Mouse (Mus musculus): ENCODE measurements at regions not wholly inside any gene's neighbourhood (a gene's known extent, or its start where the extent isn't known, plus 50 kb on each side); places are given as distances from the start of the nearest gene placed in this dataset.
"Not testable (repeated sequence)": the region's sequence is repeated elsewhere in the genome, so short reads cannot be mapped to it uniquely, and the experiment has no call there.

DNA sequence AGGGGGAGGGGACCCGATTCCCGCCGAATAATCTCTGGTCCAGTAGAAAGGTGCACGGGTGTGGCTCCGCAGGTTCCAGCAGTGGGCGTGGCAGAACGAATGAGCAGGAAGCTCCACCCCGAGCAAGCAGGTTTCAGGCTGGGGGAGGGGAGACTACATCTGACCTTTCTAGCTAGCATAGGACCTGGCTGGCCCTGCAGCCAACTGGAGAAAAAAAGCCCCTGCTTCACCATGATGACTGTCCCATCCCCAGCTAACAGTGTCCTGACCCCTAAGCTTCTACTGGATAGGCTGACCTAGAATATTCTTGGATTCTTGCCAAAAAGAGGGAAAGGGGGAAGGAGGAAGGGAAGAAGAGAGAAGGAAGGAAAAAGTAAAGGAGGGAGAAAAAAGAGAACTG lies 252.1 kb downstream of the 3100002H09Rik start:
- not testable (repeated sequence) for H3K4me3 ChIP-seq (ENCODE audit: low read length); H3K4me2 ChIP-seq (ENCODE audit: low read length); H3K27me3 ChIP-seq (replicated peaks; ENCODE audit: control insufficient read depth, insufficient read depth, low read length); ATAC-seq; H3K9me3 ChIP-seq (ENCODE audit: control insufficient read depth, low read length); H3K36me3 ChIP-seq (ENCODE audit: control insufficient read depth, insufficient read depth, low read length); H3K9ac ChIP-seq (ENCODE audit: low read depth, low read length); H3K4me1 ChIP-seq (ENCODE audit: control insufficient read depth, insufficient read depth, low read depth, low read length); H3K27ac ChIP-seq (ENCODE audit: low read depth, low read length)
- 0% methylated on average over 3 of the region's 8 CpGs for WGBS

DNA sequence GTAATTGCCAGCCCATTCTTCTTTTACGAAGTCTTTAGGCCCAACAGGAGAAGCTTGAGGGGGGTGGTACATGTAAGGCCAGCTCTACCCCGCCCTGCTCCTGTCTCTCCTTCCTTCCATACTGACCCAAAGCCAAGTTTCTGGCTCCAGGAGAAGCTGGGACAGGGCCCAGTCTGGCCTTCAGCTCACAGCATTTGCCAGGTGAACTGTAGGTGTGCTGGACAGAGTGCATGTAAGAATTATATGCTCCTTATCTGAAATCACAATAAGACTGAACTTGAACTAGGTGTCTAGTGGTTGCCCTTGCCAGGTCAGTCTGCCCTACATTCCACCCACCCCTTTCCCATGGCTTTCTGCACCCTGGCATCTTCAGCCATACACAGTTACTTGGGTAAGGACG lies 260.2 kb downstream of the 3100002H09Rik start:
- WGBS = 88% methylated on average over 3 of the region's 3 CpGs
- Histone ChIP-seq H3K4me2 (ENCODE audit: low read length) (no peak overlapping the region), H3K9ac (ENCODE audit: low read depth, low read length) (no peak overlapping the region), H3K4me3 (ENCODE audit: low read length) (no peak overlapping the region), H3K4me1 (ENCODE audit: control insufficient read depth, insufficient read depth, low read depth, low read length) (no peaks in the 10 kb centered on the region), H3K36me3 (ENCODE audit: control insufficient read depth, insufficient read depth, low read length) (no peaks in the 10 kb centered on the region), H3K9me3 (ENCODE audit: control insufficient read depth, low read length) (no peaks in the 10 kb centered on the region), H3K27me3 (replicated peaks; ENCODE audit: control insufficient read depth, insufficient read depth, low read length) (no peaks in the 10 kb centered on the region), H3K27ac (ENCODE audit: low read depth, low read length) (no peak overlapping the region)
- no peak for ATAC-seq

DNA sequence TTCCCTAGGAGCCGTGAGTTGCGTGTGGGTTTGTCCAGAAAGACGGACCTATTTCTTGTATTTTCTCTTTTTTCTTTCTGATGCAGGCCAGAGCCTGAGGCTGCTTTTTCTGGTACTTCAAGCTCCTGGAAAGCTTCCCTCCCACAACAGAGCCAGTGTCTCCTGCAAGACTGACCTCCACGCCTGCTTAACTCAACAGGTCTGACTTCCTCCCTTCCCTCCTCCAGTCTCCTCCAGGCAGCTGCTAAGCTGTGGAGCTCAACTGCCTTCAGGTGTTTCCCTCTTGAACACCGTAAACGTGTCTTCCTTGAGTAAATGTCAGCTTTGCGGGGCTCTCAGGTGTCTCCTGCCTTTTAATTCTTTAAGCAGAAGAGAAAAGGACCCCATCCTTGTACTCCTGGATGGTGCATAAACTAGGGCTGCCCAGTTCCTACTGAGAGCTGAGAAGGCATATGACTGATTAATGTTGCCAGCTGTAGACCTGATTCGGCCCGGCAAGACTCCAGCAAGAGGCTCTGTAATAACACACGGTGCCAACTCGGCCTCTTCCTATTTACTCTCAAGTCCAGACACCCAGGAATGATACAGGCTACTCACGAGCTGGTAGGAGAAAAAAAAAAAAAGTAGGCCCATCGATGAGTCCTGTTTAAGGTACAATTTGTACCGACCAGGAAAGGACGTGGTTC lies 260.9 kb downstream of the 3100002H09Rik start:
- H3K9ac ChIP-seq (ENCODE audit: low read depth, low read length) = no peak overlapping the region
- no peaks in the 10 kb centered on the region for H3K4me1 ChIP-seq (ENCODE audit: control insufficient read depth, insufficient read depth, low read depth, low read length)
- ATAC-seq = no peak
- no peaks in the 10 kb centered on the region for H3K27me3 ChIP-seq (replicated peaks; ENCODE audit: control insufficient read depth, insufficient read depth, low read length)
- no peaks in the 10 kb centered on the region for H3K36me3 ChIP-seq (ENCODE audit: control insufficient read depth, insufficient read depth, low read length)
- WGBS = 75% methylated on average over 15 of the region's 15 CpGs
- H3K9me3 ChIP-seq (ENCODE audit: control insufficient read depth, low read length) = no peaks in the 10 kb centered on the region
- no peak overlapping the region for H3K27ac ChIP-seq (ENCODE audit: low read depth, low read length)
- no peak overlapping the region for H3K4me3 ChIP-seq (ENCODE audit: low read length)
- no peak overlapping the region for H3K4me2 ChIP-seq (ENCODE audit: low read length)

GRCm38 (mm10) chr4:124349055-124349454 lies 261.5 kb downstream of the 3100002H09Rik start:
- Histone ChIP-seq H3K9ac (ENCODE audit: low read depth, low read length) (no peak overlapping the region), H3K9me3 (ENCODE audit: control insufficient read depth, low read length) (no peaks in the 10 kb centered on the region), H3K27ac (ENCODE audit: low read depth, low read length) (no peak overlapping the region), H3K4me2 (ENCODE audit: low read length) (no peak overlapping the region), H3K4me1 (ENCODE audit: control insufficient read depth, insufficient read depth, low read depth, low read length) (no peaks in the 10 kb centered on the region), H3K4me3 (ENCODE audit: low read length) (no peak overlapping the region), H3K36me3 (ENCODE audit: control insufficient read depth, insufficient read depth, low read length) (no peaks in the 10 kb centered on the region), H3K27me3 (replicated peaks; ENCODE audit: control insufficient read depth, insufficient read depth, low read length) (no peaks in the 10 kb centered on the region)
- ATAC-seq = no peak
- 32% methylated on average over 3 of the region's 3 CpGs for WGBS

GRCm38 (mm10) chr4:124340073-124340472 lies 270.5 kb downstream of the 3100002H09Rik start:
- no peaks in the 10 kb centered on the region for H3K27me3 ChIP-seq (replicated peaks; ENCODE audit: control insufficient read depth, insufficient read depth, low read length)
- WGBS = 58% methylated on average over 7 of the region's 7 CpGs
- H3K9me3 ChIP-seq (ENCODE audit: control insufficient read depth, low read length) = no peaks in the 10 kb centered on the region
- no peak overlapping the region for H3K27ac ChIP-seq (ENCODE audit: low read depth, low read length)
- no peak overlapping the region for H3K4me3 ChIP-seq (ENCODE audit: low read length)
- no peaks in the 10 kb centered on the region for H3K36me3 ChIP-seq (ENCODE audit: control insufficient read depth, insufficient read depth, low read length)
- no peak for ATAC-seq
- no peak overlapping the region for H3K4me2 ChIP-seq (ENCODE audit: low read length)
- no peaks in the 10 kb centered on the region for H3K4me1 ChIP-seq (ENCODE audit: control insufficient read depth, insufficient read depth, low read depth, low read length)
- H3K9ac ChIP-seq (ENCODE audit: low read depth, low read length) = no peak overlapping the region

GRCm38 (mm10) chr4:124335726-124336125 lies 274.9 kb downstream of the 3100002H09Rik start:
- Histone ChIP-seq H3K4me2 (ENCODE audit: low read length) (no peak overlapping the region), H3K9ac (ENCODE audit: low read depth, low read length) (no peak overlapping the region), H3K27ac (ENCODE audit: low read depth, low read length) (no peak overlapping the region), H3K36me3 (ENCODE audit: control insufficient read depth, insufficient read depth, low read length) (no peaks in the 10 kb centered on the region), H3K4me1 (ENCODE audit: control insufficient read depth, insufficient read depth, low read depth, low read length) (no peaks in the 10 kb centered on the region), H3K4me3 (ENCODE audit: low read length) (no peak overlapping the region), H3K9me3 (ENCODE audit: control insufficient read depth, low read length) (no peaks in the 10 kb centered on the region), H3K27me3 (replicated peaks; ENCODE audit: control insufficient read depth, insufficient read depth, low read length) (no peaks in the 10 kb centered on the region)
- 71% methylated on average over 2 of the region's 2 CpGs for WGBS
- ATAC-seq = no peak

- 84% methylated on average over 2 of the region's 2 CpGs for WGBS
- Histone ChIP-seq H3K9ac (ENCODE audit: low read depth, low read length) (no peak overlapping the region), H3K27me3 (replicated peaks; ENCODE audit: control insufficient read depth, insufficient read depth, low read length) (no peaks in the 10 kb centered on the region), H3K4me2 (ENCODE audit: low read length) (no peak overlapping the region), H3K27ac (ENCODE audit: low read depth, low read length) (no peak overlapping the region), H3K9me3 (ENCODE audit: control insufficient read depth, low read length) (no peaks in the 10 kb centered on the region), H3K4me3 (ENCODE audit: low read length) (no peak overlapping the region), H3K36me3 (ENCODE audit: control insufficient read depth, insufficient read depth, low read length) (no peaks in the 10 kb centered on the region), H3K4me1 (ENCODE audit: control insufficient read depth, insufficient read depth, low read depth, low read length) (peaks cover 3% of the 10 kb centered on the region; the same call in 1 of the 2 replicates)
- ATAC-seq = no peak
Observed at GRCm38 (mm10) chr4:124332974-124333373, 277.6 kb downstream of the 3100002H09Rik start.

- Histone ChIP-seq H3K4me1 (ENCODE audit: control insufficient read depth, insufficient read depth, low read depth, low read length) (peaks cover 3% of the 10 kb centered on the region; the same call in 1 of the 2 replicates), H3K36me3 (ENCODE audit: control insufficient read depth, insufficient read depth, low read length) (no peaks in the 10 kb centered on the region), H3K9me3 (ENCODE audit: control insufficient read depth, low read length) (no peaks in the 10 kb centered on the region), H3K4me3 (ENCODE audit: low read length) (no peak overlapping the region), H3K9ac (ENCODE audit: low read depth, low read length) (no peak overlapping the region), H3K4me2 (ENCODE audit: low read length) (no peak overlapping the region), H3K27ac (ENCODE audit: low read depth, low read length) (no peak overlapping the region), H3K27me3 (replicated peaks; ENCODE audit: control insufficient read depth, insufficient read depth, low read length) (no peaks in the 10 kb centered on the region)
- ATAC-seq = no peak
- 94% methylated on average over 12 of the region's 12 CpGs for WGBS
Observed at GRCm38 (mm10) chr4:124332416-124332815, 278.2 kb downstream of the 3100002H09Rik start.

DNA sequence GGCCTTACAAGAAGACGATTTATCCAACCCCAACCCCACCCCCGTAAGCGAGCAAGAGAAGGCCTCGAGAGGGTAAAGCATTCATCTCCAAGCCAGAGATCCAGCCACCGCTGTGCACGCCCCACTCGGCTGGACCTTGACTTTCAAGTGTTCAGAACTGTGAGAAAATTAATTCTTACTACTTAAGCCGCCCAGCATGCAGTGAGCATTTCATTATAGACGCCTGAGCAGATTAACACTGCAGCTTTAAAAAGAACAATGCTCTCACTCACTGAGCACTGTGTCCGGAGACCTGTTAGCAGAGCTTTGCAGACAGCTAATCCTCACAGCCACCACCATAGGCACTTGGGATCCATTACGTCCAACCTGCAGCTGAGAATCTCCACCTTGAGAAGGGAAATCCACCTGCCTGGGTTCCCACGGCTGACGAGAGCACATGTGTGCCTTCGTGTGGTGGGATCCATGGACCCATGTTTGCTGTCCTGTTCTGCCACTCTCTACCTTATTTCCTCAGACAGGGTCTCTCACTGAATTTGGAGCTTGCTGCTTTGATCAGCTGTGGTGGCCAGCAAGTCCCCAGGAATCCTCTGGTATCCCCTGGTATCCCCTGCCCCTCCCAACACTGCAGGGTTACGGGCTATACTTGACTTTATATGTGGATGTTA lies 281.4 kb downstream of the 3100002H09Rik start:
- no peak overlapping the region for H3K27ac ChIP-seq (ENCODE audit: low read depth, low read length)
- 35% methylated on average over 15 of the region's 15 CpGs for WGBS
- H3K4me2 ChIP-seq (ENCODE audit: low read length) = no peak overlapping the region
- no peaks in the 10 kb centered on the region for H3K27me3 ChIP-seq (replicated peaks; ENCODE audit: control insufficient read depth, insufficient read depth, low read length)
- H3K4me3 ChIP-seq (ENCODE audit: low read length) = no peak overlapping the region
- H3K4me1 ChIP-seq (ENCODE audit: control insufficient read depth, insufficient read depth, low read depth, low read length) = peaks cover 3% of the 10 kb centered on the region; the same call in 1 of the 2 replicates
- no peaks in the 10 kb centered on the region for H3K36me3 ChIP-seq (ENCODE audit: control insufficient read depth, insufficient read depth, low read length)
- H3K9me3 ChIP-seq (ENCODE audit: control insufficient read depth, low read length) = no peaks in the 10 kb centered on the region
- H3K9ac ChIP-seq (ENCODE audit: low read depth, low read length) = peak overlapping the region; percentile 32; the same call in 1 of the 2 replicates
- no peak for ATAC-seq

Data from hindbrain, embryonic 16.5 days (tissue).